9 mouse cellular contexts compared by ENCODE assay signal in the genomic region with DNA sequence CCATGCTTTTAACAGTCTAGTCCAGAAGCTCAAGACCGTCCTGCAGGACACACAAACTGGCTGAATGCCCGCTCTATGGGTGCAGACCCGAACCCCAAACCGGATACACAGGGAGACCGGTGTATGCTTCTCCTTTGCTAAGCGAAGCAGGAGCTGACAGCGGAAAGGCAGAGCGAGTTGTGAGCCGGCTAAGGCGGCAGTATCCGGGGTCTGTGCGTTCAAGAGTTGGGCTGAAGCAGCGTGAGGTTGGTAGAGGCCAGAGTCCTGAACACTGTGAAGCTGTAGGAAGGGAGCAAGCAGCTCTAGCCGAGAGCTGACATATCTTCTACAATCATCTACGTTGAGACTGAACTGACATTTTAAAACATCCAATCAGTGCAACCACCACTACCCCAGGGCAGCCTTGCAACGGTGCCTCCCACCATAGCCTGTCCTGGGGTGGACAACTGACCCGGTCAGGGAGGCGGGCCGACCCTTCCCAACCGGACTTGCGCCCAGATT. TPM values are rescaled to one million over a fixed set of nuclear protein-coding genes. Genes with fewer than 3 reads are reported as not detected.
DNase-seq lines count a peak whose midpoint lies in the region; ATAC-seq and TF ChIP-seq lines count a peak whose summit lies in the region.
"Had no signal": no experiment of that assay in that cellular context is flagged by ENCODE, and none has a peak within 500 bp of the region (broad histone marks: within the 10 kb centered on the region; RNA-seq: fewer than 3 reads in every experiment).

No protein-coding gene starts in this region.

- H3K27me3 ChIP-seq in kidney, adult 2 months (replicated peaks; ENCODE audit: control insufficient read depth, insufficient read depth, low read length) = no peaks in the 10 kb centered on the region
- H3K27me3 ChIP-seq in MEL (ENCODE audit: control insufficient read depth in 1 of 2, insufficient read depth in 2 of 2, low read length in 2 of 2) = no peaks in the 10 kb centered on the region
- H3K27me3 ChIP-seq in embryonic facial prominence, embryonic 14.5 days (replicated peaks; ENCODE audit: control insufficient read depth, insufficient read depth, low read length) = no peaks in the 10 kb centered on the region
- H3K27me3 ChIP-seq in lung, postnatal 0 days (replicated peaks; ENCODE audit: insufficient read depth, low read length) = no peaks in the 10 kb centered on the region

- intact Hi-C loops in left cerebral cortex, postnatal 25 days (cut with DNase I) = loop anchor here (1.0 to 5.0 kb wide), 3 partner anchors 43 to 176 kb away; partner anchors contain the start of genes Ctbp1 and Maea

- H3K4me2 ChIP-seq in embryonic facial prominence, embryonic 14.5 days (ENCODE audit: low read depth, low read length) = peak overlapping the region; percentile 96
- peak overlapping the region; percentile 86 for H3K4me2 ChIP-seq in lung, postnatal 0 days (replicated peaks; ENCODE audit: low read depth, low read length)

- WGBS in kidney, adult 2 months = under 1% methylated on average over 21 of the region's 21 CpGs
- 2% methylated on average over 21 of the region's 21 CpGs for WGBS in embryonic facial prominence, embryonic 14.5 days
- under 1% methylated on average over 21 of the region's 21 CpGs for WGBS in lung, postnatal 0 days

- peaks cover 4% of the 10 kb centered on the region; the same call in 1 of the 2 replicates for H3K4me1 ChIP-seq in kidney, adult 2 months (ENCODE audit: control insufficient read depth, insufficient read depth, low read length)
- peaks cover 0 to 5% of the 10 kb centered on the region in 2 experiments; a peak in 3 of 4 replicates for H3K4me1 ChIP-seq in MEL (ENCODE audit: control insufficient read depth in 1 of 2, insufficient read depth in 2 of 2, low read length in 2 of 2)
- H3K4me1 ChIP-seq in embryonic facial prominence, embryonic 14.5 days (ENCODE audit: control insufficient read depth, insufficient read depth, low read length) = no peaks in the 10 kb centered on the region; the same call in 1 of the 2 replicates
- peaks cover 7% of the 10 kb centered on the region; the same call in 1 of the 2 replicates for H3K4me1 ChIP-seq in lung, postnatal 0 days (ENCODE audit: insufficient read depth, low read depth, low read length)

- TF ChIP-seq POLR2A in kidney, adult 2 months (IDR thresholded peaks at IDR 0.05; ENCODE audit: low read depth, low read length) = no peak
- no peak; a peak in 1 of 4 replicates for TF ChIP-seq POLR2A in MEL (IDR thresholded peaks at IDR 0.05; ENCODE audit: control insufficient read depth in 1 of 2, insufficient read depth in 1 of 2, low read depth in 1 of 2, low read length in 2 of 2, poor library complexity in 1 of 2)

- DNase-seq in kidney, adult 2 months = no peak
- no peak for DNase-seq in kidney, postnatal 14 days
- no peak for DNase-seq in MEL (ENCODE audit: low read depth, low spot score)
- DNase-seq in embryonic facial prominence, embryonic 14.5 days (ENCODE audit: low spot score) = no peak
- DNase-seq in lung, postnatal 0 days (ENCODE audit: low spot score) = no peak
- DNase-seq in spleen, postnatal 36 days (ENCODE audit: low spot score in 2 of 2) = peak; percentile 41 to 53
- no peak for DNase-seq in left cerebral cortex, postnatal 25 days (ENCODE audit: low spot score in 2 of 2)

- no peak for TF ChIP-seq CTCF in kidney, adult 2 months (conservative IDR thresholded peaks at IDR 0.05; ENCODE audit: insufficient read depth, insufficient read length, low read depth, low read length)
- TF ChIP-seq CTCF in MEL (IDR thresholded peaks at IDR 0.05 in 2 of 3, conservative IDR thresholded peaks at IDR 0.05 in 1 of 3; ENCODE audit: control insufficient read depth in 1 of 3, insufficient read depth in 1 of 3, low read depth in 2 of 3, low read length in 3 of 3, poor library complexity in 1 of 3, severe bottlenecking in 1 of 3) = no peak
- no peak for TF ChIP-seq CTCF in lung, postnatal 0 days (IDR thresholded peaks at IDR 0.05)

- H3K79me2 ChIP-seq in MEL (ENCODE audit: control insufficient read depth, insufficient read depth, low read length, poor library complexity) = peaks cover 7% of the 10 kb centered on the region; the same call in 1 of the 2 replicates

- H3K9ac ChIP-seq in MEL (ENCODE audit: control insufficient read depth, low read depth, low read length, poor library complexity, severe bottlenecking) = peak overlapping the region; percentile 70
- peak overlapping the region; percentile 92 for H3K9ac ChIP-seq in embryonic facial prominence, embryonic 14.5 days (ENCODE audit: low read depth, low read length)
- H3K9ac ChIP-seq in lung, postnatal 0 days (replicated peaks; ENCODE audit: low read depth) = peak overlapping the region; percentile 55

- TF ChIP-seq RAD21 in MEL (IDR thresholded peaks at IDR 0.05; ENCODE audit: low read depth, low read length) = no peak

- peak overlapping the region; percentile 51 for H3K4me3 ChIP-seq in kidney, adult 2 months (ENCODE audit: insufficient read depth, low read depth, low read length)
- peak overlapping the region; percentile 61 to 64 for H3K4me3 ChIP-seq in MEL (ENCODE audit: control insufficient read depth in 1 of 2, insufficient read depth in 1 of 2, low read depth in 2 of 2, low read length in 2 of 2)
- peak overlapping the region; percentile 78 for H3K4me3 ChIP-seq in embryonic facial prominence, embryonic 14.5 days (ENCODE audit: low read depth, low read length)
- H3K4me3 ChIP-seq in lung, postnatal 0 days (ENCODE audit: low read depth, low read length) = peak overlapping the region; percentile 61

- H3K9me3 ChIP-seq in MEL (replicated peaks; ENCODE audit: insufficient read depth, low read length) = no peaks in the 10 kb centered on the region
- no peaks in the 10 kb centered on the region for H3K9me3 ChIP-seq in embryonic facial prominence, embryonic 14.5 days (ENCODE audit: control insufficient read depth, low read length)
- H3K9me3 ChIP-seq in lung, postnatal 0 days (ENCODE audit: low read length) = no peaks in the 10 kb centered on the region

- peaks cover 2% of the 10 kb centered on the region for H3K36me3 ChIP-seq in kidney, adult 2 months (ENCODE audit: control insufficient read depth, insufficient read depth, low read length)
- peaks cover 4 to 6% of the 10 kb centered on the region in 2 experiments; a peak in 3 of 4 replicates for H3K36me3 ChIP-seq in MEL (ENCODE audit: control insufficient read depth in 1 of 2, insufficient read depth in 2 of 2, low read length in 2 of 2)
- H3K36me3 ChIP-seq in embryonic facial prominence, embryonic 14.5 days (ENCODE audit: control insufficient read depth, insufficient read depth, low read length) = peaks cover 31% of the 10 kb centered on the region
- peaks cover 11% of the 10 kb centered on the region; the same call in 1 of the 2 replicates for H3K36me3 ChIP-seq in lung, postnatal 0 days (ENCODE audit: insufficient read depth, low read length)

- H3K27ac ChIP-seq in kidney, adult 2 months (ENCODE audit: insufficient read depth, low read depth, low read length) = peak overlapping the region; percentile 69
- peak overlapping the region; percentile 64 for H3K27ac ChIP-seq in MEL (ENCODE audit: control insufficient read depth, low read depth, low read length)
- peak overlapping the region; percentile 97 for H3K27ac ChIP-seq in embryonic facial prominence, embryonic 14.5 days (replicated peaks; ENCODE audit: low read depth, low read length)
- H3K27ac ChIP-seq in lung, postnatal 0 days (ENCODE audit: low read length) = peak overlapping the region; percentile 86

- no peak for ATAC-seq in embryonic facial prominence, embryonic 14.5 days (ENCODE audit: low read depth)
- peak; percentile 20 for ATAC-seq in inflammation-experienced regulatory T-cells, adult 6 months
- no peak for ATAC-seq in lung, postnatal 0 days

- no peak for TF ChIP-seq EP300 in MEL (IDR thresholded peaks at IDR 0.05; ENCODE audit: low read depth in 1 of 2, low read length in 2 of 2)
- TF ChIP-seq EP300 in lung, postnatal 0 days (IDR thresholded peaks at IDR 0.05) = no peak

TF ChIP-seq in MEL, 35 proteins besides CTCF, POLR2A, EP300 and RAD21:
- TF ChIP-seq JUND (IDR thresholded peaks at IDR 0.05; ENCODE audit: low read depth, low read length) (no peak), TBP (IDR thresholded peaks at IDR 0.05; ENCODE audit: low read depth, low read length) (no peak), CHD1 (IDR thresholded peaks at IDR 0.05; ENCODE audit: low read depth, low read length) (0 out of 2 replicates have a peak, but pooled peaks have one; percentile 9), MAX (IDR thresholded peaks at IDR 0.05; ENCODE audit: low read length) (no peak), ETS1 (IDR thresholded peaks at IDR 0.05; ENCODE audit: low read depth, low read length) (no peak)

RNA-seq across cellular contexts. Expression of gene Uvssa, which starts 0.5 kb away (rescaled TPM):
- polyA plus RNA-seq in kidney, adult 2 months (2012; rRNA removed) = 4.3 and 5.4 TPM in 2 replicates
- total RNA-seq in MEL (2012; rRNA removed) = 4.7 and 6.3 TPM in 2 replicates
- 10 to 100 TPM in 1 of 2 experiments, not detected in 1; 10.6 TPM for polyA plus RNA-seq in MEL (2012; ENCODE audit: insufficient read depth in 1 of 2, insufficient read length in 2 of 2, low read depth in 1 of 2, low replicate concordance in 2 of 2, missing spikeins in 1 of 2)
- 7.1 and 9.0 TPM in 2 replicates for polyA plus RNA-seq in embryonic facial prominence, embryonic 14.5 days (2014; fragmentation: Nextera tagmentation; extraction: Ambion mirVana)
- 10 to 100 TPM in 2 of 3 experiments, 1 to 10 TPM in 1; 9.7 to 32.4 (median 26.8) TPM for polyA plus RNA-seq in inflammation-experienced regulatory T-cells, adult 6 months (2017; shearing (Covaris generic))
- 7.0 and 7.2 TPM in 2 replicates for polyA plus RNA-seq in lung, postnatal 0 days (2015; fragmentation: Nextera tagmentation; extraction: Ambion mirVana)
- total RNA-seq in left cerebral cortex, postnatal 25 days (2021) = 1 to 10 TPM; 4.9 to 5.9 TPM

RNA-seq across cellular contexts. Expression of gene Maea, which starts 42.5 kb away (rescaled TPM):
- 109 and 123 TPM in 2 replicates for polyA plus RNA-seq in kidney, adult 2 months (2012; rRNA removed)
- total RNA-seq in MEL (2012; rRNA removed) = 140 and 151 TPM in 2 replicates
- 100 to 1,000 TPM in 1 of 2 experiments, not detected in 1; 224 TPM for polyA plus RNA-seq in MEL (2012; ENCODE audit: insufficient read depth in 1 of 2, insufficient read length in 2 of 2, low read depth in 1 of 2, low replicate concordance in 2 of 2, missing spikeins in 1 of 2)
- polyA plus RNA-seq in embryonic facial prominence, embryonic 14.5 days (2014; fragmentation: Nextera tagmentation; extraction: Ambion mirVana) = 123 and 136 TPM in 2 replicates
- 10 to 100 TPM; 64.2 to 91.0 (median 77.0) TPM for polyA plus RNA-seq in inflammation-experienced regulatory T-cells, adult 6 months (2017; shearing (Covaris generic))
- 93.6 and 96.0 TPM in 2 replicates for polyA plus RNA-seq in lung, postnatal 0 days (2015; fragmentation: Nextera tagmentation; extraction: Ambion mirVana)
- total RNA-seq in left cerebral cortex, postnatal 25 days (2021) = 100 to 1,000 TPM in 1 of 2 experiments, 10 to 100 TPM in 1; 90.8 to 100 TPM

RNA-seq across cellular contexts. Expression of gene Nkx1-1, which starts 55.9 kb away (rescaled TPM):
- polyA plus RNA-seq in kidney, adult 2 months (2012; rRNA removed) = not detected in 2 replicates
- not detected in 2 replicates for total RNA-seq in MEL (2012; rRNA removed)
- polyA plus RNA-seq in MEL (2012; ENCODE audit: insufficient read depth in 1 of 2, insufficient read length in 2 of 2, low read depth in 1 of 2, low replicate concordance in 2 of 2, missing spikeins in 1 of 2) = not detected
- polyA plus RNA-seq in embryonic facial prominence, embryonic 14.5 days (2014; fragmentation: Nextera tagmentation; extraction: Ambion mirVana) = not detected in 2 replicates
- not detected for polyA plus RNA-seq in inflammation-experienced regulatory T-cells, adult 6 months (2017; shearing (Covaris generic))
- not detected in 2 replicates for polyA plus RNA-seq in lung, postnatal 0 days (2015; fragmentation: Nextera tagmentation; extraction: Ambion mirVana)
- total RNA-seq in left cerebral cortex, postnatal 25 days (2021) = not detected
- total RNA-seq: layer of hippocampus, postnatal 14 days had no signal

Comparison
In these comparisons a context has a peak if more than half of its experiments do, and no peak if none do; other contexts are left out.
1. DNase-seq: peak in spleen, postnatal 36 days (2 of 2); none in kidney, adult 2 months (single experiment), kidney, postnatal 14 days (single experiment), MEL (single experiment), embryonic facial prominence, embryonic 14.5 days (single experiment), lung, postnatal 0 days (single experiment) and left cerebral cortex, postnatal 25 days (0 of 2).
2. Peak in every context shown above with its lines, with median percentiles within 50 percentile points of each other: H3K27ac ChIP-seq, H3K4me3 ChIP-seq and H3K9ac ChIP-seq.